Mouse (Mus musculus) frontal cortex, postnatal 10 days (tissue): Measurements from ENCODE around the gene Efna5.

Source experiments
- DNase-seq, 2 experiments: peaks; one replicate each; pipeline ENCODE4 v3.0.0; 2022; ENCODE audit warnings: low spot score in 2 of 2, mixed read lengths in 1 of 2

The Efna5 gene

DNA sequence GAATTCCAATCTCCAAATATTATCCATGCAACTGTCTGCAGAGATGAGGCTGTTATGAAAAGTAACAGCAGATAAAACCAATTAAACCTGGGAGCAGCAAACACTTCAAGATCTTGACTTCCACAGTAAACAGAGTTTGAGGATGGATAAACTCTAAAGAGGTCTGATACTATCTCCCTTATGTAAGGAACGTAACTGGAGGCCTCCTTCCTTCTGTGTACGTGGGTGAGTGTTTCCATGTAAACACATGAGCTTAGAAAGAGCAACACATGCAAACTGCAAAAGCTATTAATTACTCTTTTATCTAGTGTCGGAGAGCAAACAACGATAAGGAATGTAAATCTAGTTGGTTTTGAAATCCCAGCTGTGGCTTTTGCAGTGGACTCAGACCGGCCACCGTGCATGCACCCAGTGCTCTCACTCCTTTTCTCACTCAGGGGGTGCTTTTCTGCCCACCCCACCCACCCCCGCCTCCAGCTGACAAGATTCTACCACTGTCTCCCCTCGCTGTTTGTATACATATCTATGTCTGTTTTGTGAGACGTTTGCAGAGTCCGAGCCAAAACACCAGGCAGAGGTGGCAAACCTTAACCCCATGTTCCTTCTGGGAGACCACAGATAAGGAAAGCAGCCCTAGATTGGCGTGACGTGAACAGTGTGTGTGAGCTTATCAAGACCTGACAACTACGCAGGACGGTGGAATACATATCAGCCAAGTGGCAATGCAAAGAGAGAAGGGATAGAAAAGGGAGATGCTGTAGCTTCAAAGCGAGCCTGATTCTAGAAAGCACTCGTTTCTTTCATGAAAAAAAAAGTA, 132.1 kb downstream of the Efna5 start:
- DNase-seq = no peak

DNA sequence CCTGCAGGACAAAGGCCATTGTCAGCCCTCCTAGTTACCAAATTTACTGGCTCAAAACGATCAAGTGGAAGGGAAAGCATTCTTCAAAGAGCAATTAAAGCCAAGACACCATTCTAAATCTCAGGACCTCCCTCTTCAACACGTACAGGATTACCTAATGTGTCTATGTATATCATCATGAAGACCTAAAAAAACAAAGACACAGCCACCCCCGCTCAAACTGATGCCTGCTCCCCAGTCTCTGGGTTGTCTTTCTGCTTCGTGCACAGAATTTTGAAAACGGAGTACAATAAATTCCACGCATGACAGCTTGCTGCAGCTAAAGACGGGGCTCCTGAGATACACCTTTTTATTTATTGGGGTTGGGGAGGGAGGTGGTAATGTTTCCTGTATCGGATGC, 133.7 kb downstream of the Efna5 start:
- DNase-seq = no peak

DNA sequence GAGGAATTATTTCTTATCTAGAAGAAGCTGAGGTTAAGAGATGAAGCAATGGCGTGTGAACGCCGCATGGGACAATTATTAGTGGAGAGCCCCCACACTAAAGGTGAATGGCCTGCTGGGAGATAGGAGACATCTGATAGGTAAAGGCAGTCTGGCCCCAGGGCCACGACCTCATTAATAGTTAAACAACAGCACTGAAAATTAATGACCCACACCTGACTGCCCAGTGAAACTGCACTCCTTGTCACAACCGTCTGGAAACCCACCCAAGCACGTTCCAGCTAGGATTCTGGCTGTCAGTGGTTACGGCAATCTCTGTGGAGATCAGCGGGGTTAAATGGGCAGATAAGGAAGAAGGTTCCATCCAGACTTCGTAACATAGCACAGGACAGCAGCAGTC, 134.3 kb downstream of the Efna5 start:
- no peak for DNase-seq

DNA sequence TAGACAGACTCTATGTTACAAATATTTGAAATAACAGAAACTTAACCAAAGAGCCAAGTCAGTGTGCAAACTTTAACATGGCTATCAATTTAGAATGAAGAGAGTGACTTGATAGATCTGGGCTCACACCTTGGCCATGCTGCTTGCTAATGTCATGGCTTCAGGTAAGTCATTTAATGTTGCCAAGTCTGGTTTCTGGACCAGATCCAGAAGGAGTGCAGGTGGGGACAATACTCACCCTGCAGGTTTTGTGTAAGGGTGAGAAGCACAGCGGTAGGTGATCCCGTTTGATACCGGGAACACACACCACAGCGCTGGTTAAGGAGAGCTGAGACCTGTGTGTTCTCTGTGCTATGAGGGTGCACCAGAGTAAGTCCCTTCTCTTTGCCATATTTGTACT, 135.8 kb downstream of the Efna5 start:
- no peak for DNase-seq

DNA sequence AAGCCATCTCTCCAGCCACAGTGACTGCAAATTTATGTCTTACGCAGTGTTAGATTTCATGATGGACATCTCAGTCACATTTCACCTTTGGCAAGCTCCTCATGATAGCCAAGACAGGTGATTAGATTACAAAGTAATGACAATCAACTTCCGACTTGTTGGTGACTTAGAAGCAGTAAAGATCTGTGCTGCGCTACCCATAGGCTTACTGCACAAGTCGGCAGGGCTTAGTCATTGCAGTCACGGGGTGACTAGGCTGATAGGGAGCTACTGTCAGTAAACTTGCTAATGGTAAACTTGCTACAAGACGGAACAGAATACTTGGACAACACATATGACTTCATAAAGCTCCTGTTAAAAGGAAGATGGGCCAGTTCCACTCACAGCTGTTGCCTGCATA, 136.9 kb downstream of the Efna5 start:
- no peak for DNase-seq

DNA sequence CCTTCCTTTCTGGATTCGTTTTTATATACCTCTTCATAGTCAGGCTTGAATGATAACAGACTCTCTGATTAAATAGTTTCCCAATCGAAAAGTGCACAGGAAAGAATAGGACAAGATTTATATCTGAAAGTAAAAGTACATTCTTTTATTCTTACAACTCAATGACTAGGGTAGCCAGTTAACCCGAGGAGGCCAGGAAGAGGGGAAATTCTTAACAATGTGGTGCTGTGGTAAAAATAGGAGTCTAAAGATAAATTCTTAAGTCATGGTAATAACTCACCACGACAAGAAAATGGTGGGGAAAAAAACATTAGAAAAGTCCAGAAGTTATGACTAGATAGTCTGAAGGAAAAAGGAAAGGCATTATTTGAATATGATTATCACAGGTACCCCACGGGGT, 139.4 kb downstream of the Efna5 start:
- no peak for DNase-seq

DNA sequence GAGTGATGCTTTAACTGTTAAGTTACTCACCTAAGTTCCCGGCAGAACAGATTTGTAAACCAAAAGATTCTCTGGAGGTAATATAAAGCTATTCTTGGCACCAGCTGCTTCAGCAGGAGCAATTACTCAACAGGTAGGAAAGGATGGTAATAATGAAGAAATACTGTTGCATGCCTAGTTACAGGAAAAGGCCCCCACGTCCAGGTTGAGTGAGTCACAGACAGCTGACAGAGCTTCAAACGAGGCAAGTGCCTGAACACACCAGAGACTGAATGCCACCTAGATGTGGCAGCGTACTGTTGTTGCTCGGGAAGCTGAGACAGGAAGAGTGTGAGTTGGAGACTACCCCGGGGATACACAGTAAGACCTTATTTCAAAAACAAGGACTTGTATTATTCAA, 140.1 kb downstream of the Efna5 start:
- DNase-seq = no peak

DNA sequence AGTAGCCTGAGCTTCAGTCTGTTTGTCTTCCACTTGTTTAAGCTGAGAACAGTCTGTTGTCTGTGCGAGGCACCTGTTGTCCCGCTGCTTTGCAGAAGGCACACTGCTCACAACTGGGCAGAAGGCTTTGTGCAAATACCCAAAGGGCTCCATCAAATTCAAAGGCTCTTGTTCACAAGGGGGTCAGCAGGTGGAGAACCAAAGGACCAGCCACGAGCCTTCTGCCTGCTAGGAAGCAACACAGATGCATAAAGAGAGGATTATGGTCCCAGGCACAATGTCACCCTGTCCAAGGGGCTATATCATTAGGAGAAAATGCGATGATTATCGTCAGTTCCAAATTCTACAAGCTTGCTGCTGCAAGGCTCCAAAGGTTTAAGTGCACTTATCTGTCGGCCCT, 141.1 kb downstream of the Efna5 start:
- no peak for DNase-seq

DNA sequence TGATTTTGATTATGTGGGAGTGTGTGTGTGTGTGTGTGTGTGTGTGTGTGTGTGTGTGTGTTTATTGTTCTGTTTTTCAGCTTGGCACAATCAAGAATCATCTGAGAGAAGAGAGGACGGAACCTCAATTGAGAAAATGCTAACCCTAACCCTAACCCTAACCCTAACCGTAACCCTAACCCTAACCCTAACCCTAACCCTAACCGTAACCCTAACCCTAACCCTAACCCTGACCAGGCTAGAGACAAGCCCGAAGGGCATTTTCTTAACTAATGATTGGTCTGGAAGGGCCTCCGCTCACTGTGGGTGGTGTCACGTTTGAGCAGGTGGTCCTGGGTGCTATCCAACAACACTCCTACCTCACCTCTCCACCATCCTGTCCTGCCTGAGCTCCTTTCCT, 143.7 kb downstream of the Efna5 start:
- no peak for DNase-seq

DNA sequence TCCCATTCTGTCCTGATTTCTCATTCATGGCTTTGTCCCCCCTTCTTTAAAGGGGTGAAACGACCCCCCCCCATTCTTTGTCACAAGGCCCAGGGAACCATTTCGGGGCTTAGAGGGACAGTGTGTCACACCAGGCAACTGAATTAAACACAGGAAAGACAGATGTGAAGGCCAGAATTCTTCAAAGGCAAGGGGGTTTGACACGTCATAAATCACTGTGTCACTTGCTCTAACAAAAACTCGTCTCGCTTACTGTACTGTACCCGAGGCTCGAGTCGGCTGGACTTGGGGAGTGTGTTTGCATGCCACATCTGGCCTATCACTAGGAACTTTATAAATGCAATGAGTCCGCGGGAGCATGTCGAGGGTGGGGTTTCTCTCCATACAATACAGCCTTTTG, 145.2 kb downstream of the Efna5 start:
- DNase-seq = no peak

DNA sequence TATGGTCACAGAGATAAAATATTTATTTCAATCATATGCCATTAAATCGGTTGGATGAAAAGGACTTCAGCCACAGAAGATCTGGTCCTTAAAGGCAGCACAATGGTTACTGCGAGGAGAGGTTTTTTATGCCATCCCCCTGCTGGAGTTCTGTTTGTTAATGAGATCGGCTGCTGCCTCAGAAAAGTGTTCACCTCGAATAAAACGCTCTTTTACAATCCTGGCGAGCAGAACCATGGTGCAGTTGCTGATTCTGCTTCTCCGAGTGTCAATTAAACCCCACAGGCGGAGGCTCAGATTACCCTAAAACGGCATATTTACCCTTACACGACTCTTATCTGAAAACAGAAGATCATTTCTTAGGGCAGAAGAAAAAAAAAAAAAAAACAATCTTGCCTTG, 146.2 kb downstream of the Efna5 start:
- no peak for DNase-seq

DNA sequence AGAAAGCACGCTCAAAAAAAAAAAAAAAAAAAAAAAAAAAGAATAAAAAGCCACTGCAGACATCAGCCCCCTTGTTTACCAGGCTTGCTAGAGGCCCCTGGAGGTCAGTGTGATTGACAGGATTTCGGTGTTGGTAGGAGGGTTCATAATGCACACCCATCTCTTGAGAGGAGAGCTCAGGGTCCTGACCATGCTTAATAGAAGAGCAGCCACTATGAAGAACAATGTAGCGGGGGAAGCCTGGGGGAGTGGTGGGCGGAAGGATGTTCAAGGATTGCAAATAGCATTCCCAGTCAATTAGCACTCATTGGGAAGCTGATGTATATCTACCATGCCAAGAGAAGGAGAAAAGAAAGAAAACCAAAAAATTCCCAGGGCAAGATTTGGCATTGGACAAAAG, 147.1 kb downstream of the Efna5 start:
- DNase-seq = no peak

DNA sequence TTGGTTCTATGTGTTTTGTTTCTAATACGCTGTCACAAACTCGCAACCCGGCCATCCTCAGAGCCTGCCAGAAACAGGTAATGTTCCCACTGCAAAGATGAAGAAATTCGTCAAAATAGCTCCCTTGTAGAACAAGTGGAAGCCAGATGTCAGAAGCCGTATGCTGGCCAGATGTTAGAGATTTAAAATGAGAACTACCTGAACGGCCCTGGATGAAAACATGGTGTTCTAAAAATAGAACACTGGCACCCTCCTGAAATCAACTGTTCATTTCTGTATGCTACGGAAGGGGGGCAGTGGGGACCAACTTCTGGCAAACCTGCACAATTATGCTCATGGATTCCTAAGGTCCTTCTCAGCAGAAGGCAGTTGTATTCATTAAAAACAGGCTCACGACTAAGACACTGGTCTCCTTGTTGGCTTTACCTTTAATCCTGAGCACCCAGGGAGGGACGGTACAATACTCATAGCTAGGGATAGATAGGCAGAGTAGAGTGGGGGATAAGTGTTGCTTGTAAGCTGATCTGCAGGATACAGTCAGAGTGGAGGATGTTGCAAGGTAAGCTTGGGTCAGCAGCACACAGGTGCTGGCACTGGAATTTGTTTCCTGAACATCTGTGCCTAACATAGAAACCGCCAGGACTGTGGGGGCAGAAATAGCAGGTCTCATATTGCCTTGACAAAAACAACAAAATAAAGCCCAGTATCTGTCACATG, 151.2 kb downstream of the Efna5 start:
- DNase-seq = no peak

DNA sequence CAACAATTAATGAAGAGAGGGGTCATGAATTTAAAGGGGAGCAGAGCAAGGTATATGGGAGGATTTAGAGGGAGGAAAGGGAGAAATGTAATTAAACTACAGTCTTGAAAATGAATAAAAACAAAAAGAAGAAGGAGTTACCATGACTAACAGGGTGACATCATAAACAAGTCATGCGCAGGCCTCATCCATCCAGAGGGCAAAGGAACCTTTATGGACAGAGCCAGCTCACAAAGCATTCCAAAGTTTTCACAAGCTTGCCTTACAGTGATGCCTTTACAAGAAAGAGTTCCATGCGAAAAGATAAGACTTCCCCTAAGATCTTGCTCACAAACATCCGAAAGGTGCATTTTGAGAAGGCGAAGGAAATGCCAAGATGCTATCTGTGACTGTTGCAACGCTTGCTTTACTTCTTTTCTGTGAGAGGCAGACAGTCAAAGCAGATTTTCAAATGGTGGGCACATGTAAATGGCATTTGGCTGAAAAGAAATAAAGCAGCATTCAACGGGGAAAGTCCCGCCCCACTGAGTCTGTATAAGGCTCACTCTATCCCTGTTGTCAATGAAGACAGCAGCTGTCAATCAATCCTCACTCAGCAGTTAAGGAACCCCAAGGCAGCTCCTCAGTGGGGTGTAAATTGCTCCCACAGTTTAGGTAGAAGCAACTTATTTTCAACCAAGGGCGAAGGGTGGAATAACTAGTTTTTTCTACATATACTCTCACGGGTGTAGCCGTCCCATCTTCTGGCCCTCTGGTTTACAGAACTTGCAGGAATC, 152.8 kb downstream of the Efna5 start:
- no peak for DNase-seq

DNA sequence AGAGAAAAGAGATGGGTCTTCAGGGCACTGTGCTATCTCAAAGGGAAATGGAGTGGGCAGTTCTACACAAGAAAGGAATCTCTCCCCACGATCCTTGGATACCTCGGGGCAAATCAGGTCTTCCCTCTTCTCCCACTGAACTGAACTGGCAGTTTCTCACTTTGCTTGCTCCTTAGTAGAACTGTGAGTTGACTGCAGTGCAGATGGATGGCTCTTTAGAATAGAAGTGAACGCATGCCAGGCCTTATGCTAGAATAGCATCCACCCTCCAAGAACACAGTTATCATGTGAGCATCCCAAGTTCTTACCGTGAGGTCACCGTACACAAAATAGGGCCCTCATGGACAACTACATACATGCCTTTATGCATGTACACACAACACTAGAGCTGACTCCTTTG, 155.0 kb downstream of the Efna5 start:
- DNase-seq = no peak

DNA sequence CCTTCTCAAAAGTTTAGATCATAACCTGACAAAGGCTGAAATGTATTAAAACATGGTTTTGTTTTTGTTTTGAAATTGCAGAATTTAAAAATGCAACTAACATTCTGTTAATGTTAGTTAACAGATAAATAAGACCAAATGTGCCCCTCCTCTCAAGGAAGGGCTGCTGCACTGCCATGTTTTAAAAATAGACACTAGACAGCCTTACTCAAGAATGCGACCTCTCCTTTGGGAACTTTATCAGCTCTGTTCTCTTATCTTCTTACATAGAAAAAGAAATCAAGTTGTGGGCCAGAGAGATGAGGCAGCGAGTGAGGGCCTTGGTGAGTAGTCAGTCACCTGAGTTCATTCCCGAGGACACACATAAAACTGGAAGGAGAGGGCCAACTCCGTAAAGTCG, 158.2 kb downstream of the Efna5 start:
- no peak for DNase-seq

DNA sequence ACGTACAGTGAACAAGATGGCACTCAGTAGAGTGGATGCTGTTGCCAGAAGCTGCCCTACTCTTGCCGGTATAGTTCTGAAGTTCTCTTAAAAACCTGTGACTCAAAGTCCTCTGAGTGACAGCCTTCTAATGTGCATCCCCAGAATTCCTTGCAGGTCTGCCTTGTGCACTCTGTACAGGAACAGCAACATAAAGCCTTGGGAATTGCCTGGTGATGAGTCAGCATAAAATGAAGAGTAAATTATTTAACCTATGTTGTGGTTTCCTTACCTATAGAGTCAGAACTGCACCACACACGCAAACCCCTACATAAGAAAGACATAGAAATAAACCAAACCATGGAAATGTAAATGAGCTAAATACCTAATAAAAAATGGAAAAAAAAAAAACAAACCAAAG, 159.5 kb downstream of the Efna5 start:
- no peak for DNase-seq

DNA sequence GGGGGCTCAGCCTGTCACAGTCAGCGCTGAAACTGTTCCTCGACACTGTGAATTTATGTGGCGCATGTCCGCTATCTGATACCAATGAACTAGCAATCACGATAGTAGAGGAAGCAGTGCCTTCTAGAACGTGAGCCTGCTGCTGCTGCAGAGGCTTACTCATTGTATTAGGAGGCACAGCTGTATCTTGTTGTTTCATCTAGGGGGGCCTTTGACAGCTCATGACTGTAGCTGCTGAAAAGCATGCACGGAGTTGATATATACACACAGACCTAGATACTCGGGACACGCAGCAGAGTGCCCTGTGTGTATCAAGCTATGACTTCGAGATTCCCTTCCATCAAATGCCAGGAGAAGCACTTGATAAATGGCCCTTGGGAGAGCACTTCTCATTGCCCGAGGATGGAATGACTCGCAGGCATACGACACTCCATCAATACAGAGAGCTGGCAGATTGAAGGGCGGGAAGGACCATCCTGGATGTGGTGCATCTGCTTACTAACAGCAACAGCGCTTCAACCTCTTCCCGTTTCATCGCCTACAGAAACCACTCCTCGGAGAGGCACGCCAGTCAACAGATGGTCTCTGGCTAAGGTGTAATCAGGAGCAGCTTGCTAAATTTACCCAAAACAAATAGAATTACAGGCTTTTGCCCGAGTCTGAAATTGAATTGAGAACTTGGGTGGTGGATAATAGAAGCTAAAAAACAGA, 160.2 kb downstream of the Efna5 start:
- DNase-seq = no peak

DNA sequence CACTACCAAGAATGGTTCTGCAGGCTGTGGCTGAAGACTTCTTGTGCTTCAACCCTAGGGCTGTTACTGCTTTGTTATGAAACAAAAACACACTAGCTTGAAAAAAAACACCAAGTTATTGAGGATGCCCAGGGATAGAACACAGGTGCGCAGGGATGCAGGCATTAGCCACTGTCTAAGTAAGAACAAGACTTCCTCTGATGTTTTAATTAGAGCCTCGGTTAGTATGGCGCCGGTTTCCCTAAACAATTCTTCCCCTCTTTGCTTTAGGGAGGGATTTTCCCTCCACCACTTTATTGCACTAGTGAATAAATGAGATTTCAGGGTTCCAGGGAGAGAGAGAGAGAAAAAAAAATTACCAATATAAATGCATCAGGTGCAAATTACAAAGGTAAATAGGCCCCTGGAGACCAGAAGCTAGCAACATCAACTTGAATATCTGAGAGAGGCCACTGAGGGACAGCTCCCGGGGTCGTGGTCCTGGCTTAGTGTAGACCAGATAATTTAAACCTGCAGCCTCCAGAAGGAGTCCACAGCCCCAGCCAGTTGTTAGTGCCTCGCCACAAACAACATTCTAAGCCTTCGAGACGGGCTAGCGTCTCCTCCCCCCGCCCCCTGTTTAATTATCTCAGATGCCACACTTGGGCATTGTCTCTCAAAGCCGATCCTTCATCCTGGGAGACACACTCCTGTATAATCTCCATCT, 163.5 kb downstream of the Efna5 start:
- DNase-seq = no peak

DNA sequence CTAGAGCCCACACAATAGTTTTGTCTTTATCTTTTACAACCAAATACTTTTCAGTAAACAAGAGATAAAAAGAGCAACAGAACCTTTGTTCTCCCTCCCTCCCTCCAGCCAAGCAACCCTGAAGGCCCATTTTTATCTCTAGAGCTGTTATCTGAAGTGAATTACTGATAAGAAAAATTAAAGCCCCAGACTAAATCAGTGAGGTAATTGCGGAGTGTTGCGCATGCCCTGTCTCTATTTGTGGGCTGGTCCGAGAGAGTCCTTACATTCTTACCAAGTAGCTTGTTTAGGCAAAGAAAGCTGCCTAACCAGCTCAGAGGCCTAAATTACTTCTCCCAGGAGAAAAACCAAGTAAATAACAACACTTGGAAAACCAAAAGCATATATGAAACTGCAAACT, 167.7 kb downstream of the Efna5 start:
- no peak for DNase-seq

DNA sequence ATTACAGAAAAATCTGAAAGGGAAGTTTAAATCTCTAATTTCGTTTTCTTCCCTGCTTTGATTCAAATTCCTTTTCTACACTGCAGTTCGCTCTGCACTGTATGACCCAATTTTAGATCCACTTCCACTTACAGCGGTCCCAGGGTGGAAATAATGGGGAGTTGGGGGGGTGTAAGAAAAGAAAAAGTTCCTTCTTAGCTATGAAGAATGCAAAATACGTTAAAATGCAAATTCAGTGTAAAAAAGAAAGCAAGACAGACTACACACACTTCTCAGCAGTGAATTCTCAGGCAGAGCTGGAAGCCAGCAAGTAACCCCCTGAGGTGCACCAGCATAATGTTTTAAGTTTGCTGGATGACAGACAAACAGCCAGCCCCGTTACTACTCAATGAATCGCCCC, 174.7 kb downstream of the Efna5 start:
- no peak for DNase-seq
